Mouse (Mus musculus): ENCODE measurements around the gene Mboat7. TPM values are rescaled to one million over a fixed set of nuclear protein-coding genes. Genes with fewer than 3 reads are reported as not detected.

Gene Mboat7
- polyA plus RNA-seq, 1 experiment, result 103 TPM

DNA sequence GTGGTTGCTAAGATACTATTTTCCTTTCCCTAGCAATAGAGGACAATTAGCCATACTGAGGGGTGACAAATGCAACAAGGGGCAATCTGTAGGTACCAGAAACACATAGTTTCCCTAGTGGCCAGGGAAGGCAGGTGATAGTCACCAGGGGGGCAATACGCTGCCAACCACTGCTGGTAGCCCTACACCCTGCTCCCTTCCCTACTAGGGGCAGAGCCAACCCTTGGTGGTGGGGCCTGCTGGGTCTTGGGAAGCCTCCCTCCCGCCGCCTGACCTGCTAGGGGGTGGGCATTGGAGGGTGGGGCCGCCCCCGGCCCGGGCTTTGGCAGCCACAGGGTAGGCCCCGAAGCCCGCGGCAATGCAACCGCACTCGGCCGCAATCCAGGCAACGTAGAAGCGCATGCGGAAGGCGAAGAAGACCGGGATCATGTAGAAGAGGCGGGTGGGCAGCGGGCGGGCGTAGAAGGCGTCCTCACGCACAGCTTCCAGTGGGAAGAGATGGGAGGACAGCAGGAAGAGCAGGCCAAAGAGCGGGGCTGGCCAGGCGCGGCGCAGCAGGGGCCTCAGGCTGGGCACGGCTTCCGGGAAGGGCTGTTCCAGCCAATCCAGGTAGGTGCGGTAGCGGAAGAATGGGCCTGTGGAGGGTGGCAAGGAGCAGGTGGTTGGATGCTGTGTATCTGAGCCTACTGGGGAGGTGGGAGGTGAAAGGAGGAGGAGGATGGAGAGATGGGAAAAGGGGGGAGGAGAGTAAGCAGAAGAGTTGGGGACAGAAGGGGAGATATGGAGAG lies 7.7 kb downstream of the Mboat7 start:
- no peak for DNase-seq (ENCODE audit: low read depth)
- TF ChIP-seq CTCF (IDR thresholded peaks at IDR 0.05; ENCODE audit: borderline replicate concordance, extremely low read depth, insufficient read depth, insufficient read length), result no peak
- no peak for TF ChIP-seq POLR2A (IDR thresholded peaks at IDR 0.05; ENCODE audit: borderline replicate concordance, extremely low read depth, insufficient read depth, insufficient read length, poor library complexity, severe bottlenecking)

GRCm38 (mm10) chr7:3684698-3685097 lies 8.6 kb downstream of the Mboat7 start:
- no peak for TF ChIP-seq CTCF (IDR thresholded peaks at IDR 0.05; ENCODE audit: borderline replicate concordance, extremely low read depth, insufficient read depth, insufficient read length)
- TF ChIP-seq POLR2A (IDR thresholded peaks at IDR 0.05; ENCODE audit: borderline replicate concordance, extremely low read depth, insufficient read depth, insufficient read length, poor library complexity, severe bottlenecking), result no peak
- DNase-seq (ENCODE audit: low read depth), result no peak

DNA sequence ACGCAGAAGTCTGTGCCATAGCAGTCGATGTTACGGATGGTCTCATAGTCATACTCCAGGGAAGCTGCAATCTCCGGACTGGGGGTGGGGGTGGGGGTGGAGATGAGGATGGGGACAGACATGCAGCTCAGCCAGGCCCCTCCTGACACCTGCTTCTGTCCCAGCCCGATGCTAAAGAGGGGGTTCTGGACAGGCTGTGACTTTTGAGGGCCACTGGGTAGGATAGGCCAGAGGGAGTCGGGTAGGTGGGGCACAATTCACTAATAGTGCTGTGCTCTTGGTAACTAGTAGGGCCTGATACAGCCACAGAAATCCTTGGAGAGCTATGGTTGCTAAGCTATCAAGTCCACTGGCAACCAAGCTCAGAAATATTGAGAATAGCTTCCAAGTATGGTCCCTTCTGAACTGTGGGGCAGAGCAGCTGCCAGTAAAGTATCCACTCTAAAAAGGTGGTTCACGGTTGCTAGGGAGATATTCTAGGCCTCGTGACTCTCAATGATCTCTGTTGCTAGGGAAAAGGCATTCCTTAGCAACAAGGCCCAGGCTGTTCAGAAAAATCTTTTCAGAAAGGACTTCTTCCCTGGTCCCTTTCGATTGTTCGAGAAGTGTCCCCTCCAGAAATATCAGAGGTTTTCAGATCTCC lies 9.3 kb downstream of the Mboat7 start:
- DNase-seq (ENCODE audit: low read depth), result peak; percentile 80
- TF ChIP-seq CTCF (IDR thresholded peaks at IDR 0.05; ENCODE audit: borderline replicate concordance, extremely low read depth, insufficient read depth, insufficient read length), result no peak
- no peak for TF ChIP-seq POLR2A (IDR thresholded peaks at IDR 0.05; ENCODE audit: borderline replicate concordance, extremely low read depth, insufficient read depth, insufficient read length, poor library complexity, severe bottlenecking)

- no peak for TF ChIP-seq CTCF (IDR thresholded peaks at IDR 0.05; ENCODE audit: borderline replicate concordance, extremely low read depth, insufficient read depth, insufficient read length)
- TF ChIP-seq POLR2A (IDR thresholded peaks at IDR 0.05; ENCODE audit: borderline replicate concordance, extremely low read depth, insufficient read depth, insufficient read length, poor library complexity, severe bottlenecking), result no peak
- no peak for DNase-seq (ENCODE audit: low read depth)
Observed at GRCm38 (mm10) chr7:3677342-3677741, 16.0 kb downstream of the Mboat7 start, which contains the start of gene Tmc4. Gene Tmc4 (minus strand): TSS chr7:3677553.

DNA sequence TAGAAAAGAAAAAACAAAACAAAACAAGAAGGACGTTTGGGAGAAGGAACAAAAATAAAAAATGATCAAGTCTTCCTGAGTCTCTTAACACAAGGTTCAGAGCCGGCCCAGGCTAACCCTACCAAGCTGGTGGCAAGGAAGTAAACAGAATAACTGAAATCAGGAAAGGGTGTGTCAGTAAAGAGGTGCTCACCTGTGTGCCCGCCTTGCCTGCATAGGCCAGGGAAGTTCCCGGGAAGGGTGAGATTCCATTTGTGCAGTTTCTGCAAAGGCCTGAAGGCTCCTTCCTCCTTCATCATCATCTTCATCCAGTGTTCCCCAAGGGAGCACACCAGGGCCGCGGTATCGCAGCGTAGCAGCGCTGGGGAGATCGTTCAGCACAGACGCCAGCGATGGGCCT lies 17.0 kb downstream of the Mboat7 start:
- TF ChIP-seq POLR2A (IDR thresholded peaks at IDR 0.05; ENCODE audit: borderline replicate concordance, extremely low read depth, insufficient read depth, insufficient read length, poor library complexity, severe bottlenecking) (no peak), CTCF (IDR thresholded peaks at IDR 0.05; ENCODE audit: borderline replicate concordance, extremely low read depth, insufficient read depth, insufficient read length) (no peak)
- no peak for DNase-seq (ENCODE audit: low read depth)

GRCm38 (mm10) chr7:3675228-3675548 lies 18.1 kb downstream of the Mboat7 start:
- no peak for DNase-seq (ENCODE audit: low read depth)
- TF ChIP-seq CTCF (IDR thresholded peaks at IDR 0.05; ENCODE audit: borderline replicate concordance, extremely low read depth, insufficient read depth, insufficient read length) (no peak), POLR2A (IDR thresholded peaks at IDR 0.05; ENCODE audit: borderline replicate concordance, extremely low read depth, insufficient read depth, insufficient read length, poor library complexity, severe bottlenecking) (no peak)

DNA sequence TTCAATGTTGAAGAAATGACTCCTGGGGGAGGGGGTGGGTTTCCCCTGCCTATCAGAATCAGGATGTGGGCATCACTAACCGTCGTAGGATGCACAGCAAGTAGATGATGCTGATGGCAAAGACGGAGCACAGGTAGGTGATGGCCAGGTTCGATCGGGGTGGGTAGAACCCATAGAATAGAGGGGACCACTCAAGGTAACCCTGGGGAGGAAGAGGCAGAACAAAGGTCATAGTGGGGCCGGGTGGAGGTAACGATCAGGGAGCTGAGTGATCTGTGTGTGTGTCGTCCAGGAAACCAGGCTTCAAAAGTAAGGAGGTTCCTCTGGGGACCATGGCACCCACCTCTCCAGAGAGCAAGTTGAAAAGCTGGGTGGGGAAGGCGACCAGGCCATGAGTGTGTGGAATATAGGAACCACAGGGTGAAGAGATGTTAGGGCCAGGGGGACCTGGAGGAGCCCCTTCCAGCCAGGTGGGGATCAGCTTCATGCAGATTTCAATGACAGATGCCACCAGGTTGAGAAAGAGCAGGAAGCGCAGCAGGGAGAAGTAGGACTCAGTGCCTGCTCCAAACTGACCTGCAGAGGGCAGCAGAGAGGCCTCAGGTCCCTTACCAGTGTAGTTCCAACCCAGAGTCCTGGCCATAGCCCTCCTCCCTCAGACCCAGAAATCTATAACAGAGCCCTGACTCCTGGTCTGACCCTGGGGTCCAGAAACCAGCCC lies 18.7 kb downstream of the Mboat7 start:
- DNase-seq (ENCODE audit: low read depth), result peak; percentile 86
- TF ChIP-seq CTCF (IDR thresholded peaks at IDR 0.05; ENCODE audit: borderline replicate concordance, extremely low read depth, insufficient read depth, insufficient read length) (peak; percentile 99), POLR2A (IDR thresholded peaks at IDR 0.05; ENCODE audit: borderline replicate concordance, extremely low read depth, insufficient read depth, insufficient read length, poor library complexity, severe bottlenecking) (no peak)

GRCm38 (mm10) chr7:3666921-3667391 lies 26.4 kb downstream of the Mboat7 start:
- TF ChIP-seq CTCF (IDR thresholded peaks at IDR 0.05; ENCODE audit: borderline replicate concordance, extremely low read depth, insufficient read depth, insufficient read length) (peak; percentile 5; the same call in 1 of the 2 replicates), POLR2A (IDR thresholded peaks at IDR 0.05; ENCODE audit: borderline replicate concordance, extremely low read depth, insufficient read depth, insufficient read length, poor library complexity, severe bottlenecking) (no peak)
- DNase-seq (ENCODE audit: low read depth), result no peak

GRCm38 (mm10) chr7:3665215-3666114 lies 27.9 kb downstream of the Mboat7 start, which contains the start of gene Leng1:
Gene Leng1 (minus strand): TSS chr7:3665840.
- DNase-seq (ENCODE audit: low read depth), result peak; percentile 99
- TF ChIP-seq POLR2A (IDR thresholded peaks at IDR 0.05; ENCODE audit: borderline replicate concordance, extremely low read depth, insufficient read depth, insufficient read length, poor library complexity, severe bottlenecking), result peak; percentile 48; the same call in 1 of the 2 replicates
- TF ChIP-seq CTCF (IDR thresholded peaks at IDR 0.05; ENCODE audit: borderline replicate concordance, extremely low read depth, insufficient read depth, insufficient read length), result no peak

DNA sequence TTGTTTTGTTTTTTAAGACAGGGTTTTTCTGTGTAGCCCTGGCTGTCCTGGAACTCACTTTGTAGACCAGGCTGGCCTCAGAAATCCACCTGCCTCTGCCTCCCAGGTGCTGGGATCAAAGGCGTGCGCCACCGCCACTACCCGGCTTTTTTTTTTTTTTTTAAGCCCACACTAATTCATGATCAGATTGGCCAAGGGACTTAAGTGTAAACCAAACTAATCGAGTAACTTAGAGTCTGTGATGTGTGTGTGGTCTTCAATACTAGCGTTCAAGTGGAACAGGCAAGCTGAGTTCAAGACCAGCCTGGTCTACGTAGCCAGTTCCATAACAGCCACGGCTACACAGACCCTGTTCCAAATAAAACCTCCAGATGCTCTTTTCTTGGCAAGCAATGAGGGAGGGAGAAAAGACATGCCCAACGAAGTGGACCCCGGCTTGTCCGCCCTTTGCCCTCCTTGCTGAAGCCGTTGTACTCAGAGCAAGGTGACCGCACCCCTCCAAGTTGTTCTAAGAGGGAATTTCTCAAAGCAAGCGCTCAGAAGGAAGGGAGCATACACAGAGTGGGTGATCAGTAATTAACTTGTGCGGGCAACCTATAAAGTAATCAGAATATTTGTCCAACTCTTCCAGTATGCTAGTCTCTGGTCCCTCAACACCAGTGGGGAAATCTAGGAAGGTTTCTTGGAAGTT lies 28.7 kb downstream of the Mboat7 start:
- DNase-seq (ENCODE audit: low read depth), result peak; percentile 44
- TF ChIP-seq CTCF (IDR thresholded peaks at IDR 0.05; ENCODE audit: borderline replicate concordance, extremely low read depth, insufficient read depth, insufficient read length) (no peak), POLR2A (IDR thresholded peaks at IDR 0.05; ENCODE audit: borderline replicate concordance, extremely low read depth, insufficient read depth, insufficient read length, poor library complexity, severe bottlenecking) (no peak)

Measured in brain, embryonic 14.5 days (tissue).